Mouse (Mus musculus): Measurements from ENCODE around the gene Cxcl5. TPM values are rescaled to one million over a fixed set of nuclear protein-coding genes. Genes with fewer than 3 reads are reported as not detected.

The Cxcl5 gene
- polyA plus RNA-seq, 2 experiments: 1.3 to 1.4 TPM

GRCm38 (mm10) chr5:90760844-90761243, 1.7 kb downstream of the Cxcl5 start:
- H3K4me3 ChIP-seq (replicated peaks; ENCODE audit: low read length): no peak overlapping the region
- no peaks in the 10 kb centered on the region for H3K9me3 ChIP-seq (ENCODE audit: control insufficient read depth, low read length)
- no peak overlapping the region for H3K9ac ChIP-seq (ENCODE audit: low read depth, low read length, severe bottlenecking)
- peaks cover 13% of the 10 kb centered on the region for H3K27me3 ChIP-seq (ENCODE audit: control insufficient read depth, insufficient read depth, low read length)
- TF ChIP-seq POLR2A (IDR thresholded peaks at IDR 0.05; ENCODE audit: borderline replicate concordance, extremely low read depth, insufficient read depth, insufficient read length): no peak
- H3K27ac ChIP-seq (replicated peaks; ENCODE audit: low read depth, low read length): no peak overlapping the region
- ATAC-seq (ENCODE audit: low FRiP score, low read depth) (no peak), DNase-seq (ENCODE audit: low spot score) (no peak)
- 74% methylated on average over 2 of the region's 2 CpGs for WGBS
- peaks cover 21% of the 10 kb centered on the region for H3K4me1 ChIP-seq (ENCODE audit: control insufficient read depth, insufficient read depth, low read length)
- no peaks in the 10 kb centered on the region for H3K36me3 ChIP-seq (ENCODE audit: control insufficient read depth, insufficient read depth, low read length)
- no peak overlapping the region for H3K4me2 ChIP-seq (replicated peaks; ENCODE audit: low read depth, low read length, severe bottlenecking)

- Histone ChIP-seq H3K4me3 (replicated peaks; ENCODE audit: low read length) (no peak overlapping the region), H3K4me1 (ENCODE audit: control insufficient read depth, insufficient read depth, low read length) (peaks cover 21% of the 10 kb centered on the region), H3K9me3 (ENCODE audit: control insufficient read depth, low read length) (no peaks in the 10 kb centered on the region), H3K36me3 (ENCODE audit: control insufficient read depth, insufficient read depth, low read length) (no peaks in the 10 kb centered on the region), H3K4me2 (replicated peaks; ENCODE audit: low read depth, low read length, severe bottlenecking) (no peak overlapping the region), H3K27me3 (ENCODE audit: control insufficient read depth, insufficient read depth, low read length) (peaks cover 13% of the 10 kb centered on the region), H3K27ac (replicated peaks; ENCODE audit: low read depth, low read length) (no peak overlapping the region), H3K9ac (ENCODE audit: low read depth, low read length, severe bottlenecking) (no peak overlapping the region)
- no peak for ATAC-seq (ENCODE audit: low FRiP score, low read depth)
- no peak for TF ChIP-seq POLR2A (IDR thresholded peaks at IDR 0.05; ENCODE audit: borderline replicate concordance, extremely low read depth, insufficient read depth, insufficient read length)
- 87% methylated on average over 3 of the region's 3 CpGs for WGBS
- no peak for DNase-seq (ENCODE audit: low spot score)
Measured at GRCm38 (mm10) chr5:90761834-90762233, 2.7 kb downstream of the Cxcl5 start.

DNA sequence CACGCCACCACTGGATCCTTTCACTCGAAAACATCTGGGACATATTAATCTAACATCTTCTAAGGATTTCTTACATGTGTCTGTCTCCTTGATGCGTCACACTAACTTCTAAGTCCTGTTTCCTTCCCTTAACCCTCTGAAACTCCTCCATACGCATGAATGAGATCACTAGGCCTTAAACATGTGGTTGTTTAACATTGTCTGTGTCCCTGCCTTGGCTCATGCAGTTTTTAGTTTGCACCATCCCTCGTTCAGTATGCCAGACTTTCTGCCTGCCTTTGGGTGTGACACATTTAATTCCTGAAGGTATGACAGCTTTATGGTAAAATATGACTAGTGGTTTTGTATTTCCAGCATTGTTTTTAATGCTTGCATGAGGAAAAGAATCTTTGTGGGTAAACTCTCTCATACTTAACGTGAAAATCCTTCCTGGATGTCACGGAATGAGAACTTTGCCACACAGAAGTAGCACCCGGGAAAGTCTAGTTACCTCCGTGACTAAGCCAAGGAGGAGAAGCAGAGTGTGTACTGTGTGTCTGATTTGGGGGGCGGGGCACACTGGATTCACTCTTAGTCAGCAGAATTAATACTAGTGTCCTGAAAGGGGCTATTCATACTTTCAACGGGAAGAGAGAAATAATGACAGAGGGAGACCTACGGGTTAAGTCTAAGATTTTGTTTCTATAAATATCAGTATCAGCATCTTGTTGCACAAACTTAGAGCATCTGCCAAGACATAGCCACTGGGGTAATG, 4.9 kb downstream of the Cxcl5 start:
- no peaks in the 10 kb centered on the region for H3K36me3 ChIP-seq (ENCODE audit: control insufficient read depth, insufficient read depth, low read length)
- no peak for TF ChIP-seq POLR2A (IDR thresholded peaks at IDR 0.05; ENCODE audit: borderline replicate concordance, extremely low read depth, insufficient read depth, insufficient read length)
- no peak overlapping the region for H3K4me3 ChIP-seq (replicated peaks; ENCODE audit: low read length)
- DNase-seq (ENCODE audit: low spot score) (no peak), ATAC-seq (ENCODE audit: low FRiP score, low read depth) (no peak)
- H3K9ac ChIP-seq (ENCODE audit: low read depth, low read length, severe bottlenecking): no peak overlapping the region
- H3K27me3 ChIP-seq (ENCODE audit: control insufficient read depth, insufficient read depth, low read length): peaks cover 8% of the 10 kb centered on the region
- no peak overlapping the region for H3K4me2 ChIP-seq (replicated peaks; ENCODE audit: low read depth, low read length, severe bottlenecking)
- peaks cover 3% of the 10 kb centered on the region for H3K4me1 ChIP-seq (ENCODE audit: control insufficient read depth, insufficient read depth, low read length)
- no peak overlapping the region for H3K27ac ChIP-seq (replicated peaks; ENCODE audit: low read depth, low read length)
- WGBS: 66% methylated on average over 12 of the region's 12 CpGs
- no peaks in the 10 kb centered on the region for H3K9me3 ChIP-seq (ENCODE audit: control insufficient read depth, low read length)

GRCm38 (mm10) chr5:90765821-90766606, 6.9 kb downstream of the Cxcl5 start:
- WGBS: 56% methylated on average over 8 of the region's 8 CpGs
- H3K4me1 ChIP-seq (ENCODE audit: control insufficient read depth, insufficient read depth, low read length): no peaks in the 10 kb centered on the region
- no peak overlapping the region for H3K4me3 ChIP-seq (replicated peaks; ENCODE audit: low read length)
- TF ChIP-seq POLR2A (IDR thresholded peaks at IDR 0.05; ENCODE audit: borderline replicate concordance, extremely low read depth, insufficient read depth, insufficient read length): no peak
- H3K27ac ChIP-seq (replicated peaks; ENCODE audit: low read depth, low read length): no peak overlapping the region
- no peaks in the 10 kb centered on the region for H3K27me3 ChIP-seq (ENCODE audit: control insufficient read depth, insufficient read depth, low read length)
- H3K9ac ChIP-seq (ENCODE audit: low read depth, low read length, severe bottlenecking): no peak overlapping the region
- H3K9me3 ChIP-seq (ENCODE audit: control insufficient read depth, low read length): no peaks in the 10 kb centered on the region
- H3K36me3 ChIP-seq (ENCODE audit: control insufficient read depth, insufficient read depth, low read length): no peaks in the 10 kb centered on the region
- no peak overlapping the region for H3K4me2 ChIP-seq (replicated peaks; ENCODE audit: low read depth, low read length, severe bottlenecking)
- ATAC-seq (ENCODE audit: low FRiP score, low read depth) (no peak), DNase-seq (ENCODE audit: low spot score) (no peak)

- Histone ChIP-seq H3K9me3 (ENCODE audit: control insufficient read depth, low read length) (no peaks in the 10 kb centered on the region), H3K27me3 (ENCODE audit: control insufficient read depth, insufficient read depth, low read length) (no peaks in the 10 kb centered on the region), H3K36me3 (ENCODE audit: control insufficient read depth, insufficient read depth, low read length) (no peaks in the 10 kb centered on the region), H3K4me2 (replicated peaks; ENCODE audit: low read depth, low read length, severe bottlenecking) (no peak within 1 kb of the TSS), H3K9ac (ENCODE audit: low read depth, low read length, severe bottlenecking) (no peak within 1 kb of the TSS), H3K4me1 (ENCODE audit: control insufficient read depth, insufficient read depth, low read length) (no peaks in the 10 kb centered on the region), H3K4me3 (replicated peaks; ENCODE audit: low read length) (no peak within 1 kb of the TSS), H3K27ac (replicated peaks; ENCODE audit: low read depth, low read length) (no peak within 1 kb of the TSS)
- WGBS: 39% methylated on average over 3 of the region's 3 CpGs
- no peak for ATAC-seq (ENCODE audit: low FRiP score, low read depth)
- DNase-seq (ENCODE audit: low spot score): no peak
- no peak for TF ChIP-seq POLR2A (IDR thresholded peaks at IDR 0.05; ENCODE audit: borderline replicate concordance, extremely low read depth, insufficient read depth, insufficient read length)
Measured at GRCm38 (mm10) chr5:90768218-90768617, 9.1 kb downstream of the Cxcl5 start, which contains the start of gene Ppbp. Ppbp (plus strand) TSS chr5:90768518.
